Mouse (Mus musculus) urinary bladder, postnatal 25 days (tissue): ENCODE data around the gene Gpi1.
"Not testable (repeated sequence)": the region's sequence is repeated elsewhere in the genome, so short reads cannot be mapped to it uniquely, and the experiment has no call there.

ENCODE experiments used
- DNase-seq: peaks from one replicate; pipeline ENCODE4 v3.0.0; 2022; ENCODE audit warnings: low spot score

Gene Gpi1

DNA sequence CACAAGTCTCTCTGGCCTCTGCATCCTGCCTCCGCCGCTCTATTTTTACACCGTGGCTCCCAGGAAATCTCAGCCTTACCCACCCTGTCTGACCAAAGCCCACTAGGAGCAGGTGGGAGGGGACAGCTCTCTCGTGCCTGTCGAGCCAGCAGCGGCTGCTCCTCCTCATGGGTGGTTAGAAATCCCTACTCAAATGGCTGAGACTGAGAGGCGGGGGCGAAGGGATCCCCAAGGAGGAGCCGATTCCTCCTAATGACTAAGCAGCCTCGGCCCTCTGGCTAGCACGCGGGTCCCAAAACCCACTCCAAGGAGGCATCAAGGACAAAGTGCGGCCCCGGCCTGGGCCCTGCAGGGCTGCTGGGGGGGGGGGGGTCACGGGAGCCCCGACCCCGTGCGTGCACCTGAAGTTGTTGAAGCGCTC, 435 bp downstream of the Gpi1 start:
- peak; percentile 42 for DNase-seq

DNA sequence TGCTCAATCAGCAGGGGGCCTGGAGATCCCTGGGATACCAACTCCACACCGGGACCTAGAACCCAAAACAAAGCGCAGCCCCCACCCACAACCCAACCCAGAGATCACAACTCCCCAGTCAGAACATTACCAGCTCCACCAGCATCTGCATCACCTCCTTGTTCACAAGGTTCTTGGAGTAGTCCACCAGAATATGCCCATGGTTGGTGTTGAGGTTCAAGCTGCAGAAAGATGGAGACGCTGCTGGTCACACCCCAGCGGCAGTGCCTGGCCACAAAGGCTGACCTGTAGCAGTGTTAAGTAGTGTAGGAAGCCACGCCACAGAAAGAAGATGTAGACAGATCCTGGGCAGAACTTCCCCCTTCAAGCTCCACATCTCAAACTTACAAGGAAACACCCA, 983 bp downstream of the Gpi1 start:
- no peak for DNase-seq

DNA sequence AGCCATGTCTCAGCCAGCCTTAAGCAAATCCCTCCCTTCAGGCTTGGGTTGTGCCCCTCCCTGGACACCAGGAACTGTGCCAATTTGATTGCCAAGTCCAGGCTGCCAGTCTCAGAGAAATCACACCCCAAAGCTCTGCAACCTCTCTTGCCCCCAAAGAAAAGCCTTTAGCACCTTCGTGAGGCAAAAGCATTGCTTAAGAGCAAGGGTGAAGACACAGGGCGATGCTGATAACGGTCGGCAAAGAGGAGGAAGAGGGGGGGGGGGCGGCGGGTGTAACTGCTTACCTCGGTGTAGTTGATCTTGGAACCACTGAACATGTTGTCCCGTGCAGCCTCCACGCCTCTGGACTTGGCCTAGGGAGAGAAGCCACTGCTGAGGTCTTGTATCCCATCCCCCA, 1.5 kb downstream of the Gpi1 start:
- no peak for DNase-seq

DNA sequence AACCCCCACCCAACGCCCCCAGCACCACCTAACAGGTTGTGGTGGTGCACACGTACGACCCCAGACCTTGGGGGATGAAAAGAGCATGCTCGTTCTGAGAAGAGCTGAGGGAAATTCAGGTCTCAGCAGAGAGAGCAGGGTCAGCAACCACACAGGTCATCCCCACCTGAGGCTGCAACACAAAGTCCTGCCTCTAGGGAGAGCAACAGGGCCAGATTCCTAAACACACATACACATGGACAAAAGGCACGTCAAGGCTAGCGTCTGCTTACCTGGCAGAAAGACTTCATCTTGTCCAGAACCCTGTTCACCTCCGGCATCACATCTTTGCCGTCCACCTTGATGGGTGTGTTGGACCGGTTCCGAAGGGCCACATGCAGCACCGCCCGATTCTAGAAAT, 3.3 kb downstream of the Gpi1 start:
- DNase-seq: no peak

DNA sequence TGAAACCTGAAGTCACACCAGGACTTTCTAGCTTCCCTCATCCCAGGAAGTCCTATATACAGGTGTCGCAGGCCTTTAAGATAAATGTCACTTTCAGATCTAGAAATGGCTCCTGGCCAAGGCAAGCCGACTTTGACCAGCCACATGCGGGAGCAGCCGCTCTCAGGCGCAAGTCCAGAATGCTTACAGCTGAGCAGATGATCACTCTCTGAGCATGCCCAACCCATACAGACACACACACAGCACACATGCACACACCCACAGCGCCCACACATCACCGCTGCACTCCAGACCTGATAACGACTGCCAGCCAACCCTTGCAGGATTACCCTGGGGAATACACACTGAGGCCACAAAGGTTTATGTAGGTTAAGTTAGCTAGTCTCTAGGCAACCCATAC, 4.0 kb downstream of the Gpi1 start:
- DNase-seq: no peak

DNA sequence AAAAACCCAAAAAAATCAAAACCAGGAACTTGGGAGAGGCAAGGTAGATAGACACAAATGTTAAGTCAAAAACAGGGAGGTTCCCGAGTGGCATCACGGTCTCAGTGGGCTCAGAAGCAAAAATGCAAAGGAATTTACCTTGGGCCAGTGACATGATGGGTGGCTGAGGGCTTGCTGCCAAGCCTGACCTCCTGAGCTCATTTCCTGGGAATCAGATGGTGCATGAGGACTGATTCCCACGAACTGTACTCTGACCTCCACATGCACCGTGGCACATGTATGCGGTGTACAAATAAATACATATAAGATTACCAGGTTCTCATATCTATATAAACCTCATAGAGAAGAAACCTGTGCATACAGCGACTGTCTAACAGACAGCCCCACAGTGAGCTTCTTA, 5.8 kb downstream of the Gpi1 start:
- DNase-seq: no peak

DNA sequence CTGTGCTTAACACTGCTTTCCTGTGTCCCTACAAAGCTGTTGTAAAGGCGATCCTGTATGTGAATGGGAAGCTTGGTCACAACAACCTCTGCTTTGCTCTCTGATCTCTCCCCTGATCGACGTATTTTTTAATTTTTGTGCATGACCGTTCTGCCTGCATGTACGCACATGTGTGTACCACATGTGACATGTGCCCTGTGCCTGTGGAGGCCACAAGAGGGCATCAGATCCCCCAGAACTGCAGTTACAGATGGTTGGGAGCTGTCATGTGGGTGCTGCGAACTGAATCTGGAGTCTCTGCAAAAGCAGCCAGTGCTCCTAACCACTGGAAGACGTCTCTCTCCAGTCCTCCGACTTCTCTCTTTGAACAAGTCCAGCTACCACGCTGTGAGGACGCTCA, 7.8 kb downstream of the Gpi1 start:
- DNase-seq: no peak

DNA sequence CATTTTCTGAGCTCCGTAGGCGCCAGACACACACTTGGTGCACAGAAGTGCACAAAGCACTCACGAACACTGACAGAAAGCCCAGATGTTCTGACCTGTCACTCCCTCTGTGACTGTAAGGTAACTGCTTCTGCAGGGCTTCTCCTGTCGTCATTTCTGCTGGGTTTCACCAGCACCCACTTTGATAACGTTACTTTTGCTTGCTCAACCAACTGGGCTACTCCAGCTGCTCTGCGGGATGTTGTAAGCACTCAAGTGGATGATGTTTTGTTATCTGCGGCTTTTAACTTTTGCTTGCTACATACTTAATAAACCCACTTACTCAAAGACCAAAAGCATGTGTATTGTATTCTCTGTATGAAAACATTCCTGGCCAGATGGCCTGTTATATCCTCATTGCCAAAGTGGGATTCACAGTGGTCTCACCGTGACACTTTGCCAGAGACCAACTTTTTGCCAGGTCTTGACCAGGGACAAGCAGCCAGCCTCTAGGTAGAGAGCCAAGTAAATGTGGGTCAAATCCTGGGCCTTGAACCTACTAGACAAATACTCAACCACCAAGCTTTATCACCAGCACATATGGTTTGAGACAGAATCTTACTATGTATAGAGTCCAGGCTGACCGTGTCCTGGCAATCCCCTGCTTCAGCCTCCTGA, 8.4 kb downstream of the Gpi1 start:
- no peak for DNase-seq

DNA sequence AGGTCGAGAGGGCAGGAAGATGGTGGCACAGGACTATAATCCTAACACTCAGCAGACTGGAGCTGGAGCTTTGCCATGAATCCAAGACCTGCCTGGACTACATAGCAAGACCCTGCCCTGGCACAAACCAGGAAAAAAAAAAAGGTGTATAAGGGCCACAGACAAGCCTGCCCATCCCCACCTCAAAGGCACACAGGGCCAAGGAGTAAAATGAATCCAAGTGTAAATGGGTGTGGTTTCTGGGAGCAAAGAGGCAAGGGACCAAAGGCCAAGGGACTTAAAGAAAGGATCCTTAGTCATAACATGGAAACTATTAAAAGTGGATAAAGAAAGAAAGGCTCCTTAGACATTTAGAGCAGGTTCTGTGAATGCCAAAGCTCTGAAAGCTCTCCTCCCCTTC, 11.6 kb downstream of the Gpi1 start:
- no peak for DNase-seq

DNA sequence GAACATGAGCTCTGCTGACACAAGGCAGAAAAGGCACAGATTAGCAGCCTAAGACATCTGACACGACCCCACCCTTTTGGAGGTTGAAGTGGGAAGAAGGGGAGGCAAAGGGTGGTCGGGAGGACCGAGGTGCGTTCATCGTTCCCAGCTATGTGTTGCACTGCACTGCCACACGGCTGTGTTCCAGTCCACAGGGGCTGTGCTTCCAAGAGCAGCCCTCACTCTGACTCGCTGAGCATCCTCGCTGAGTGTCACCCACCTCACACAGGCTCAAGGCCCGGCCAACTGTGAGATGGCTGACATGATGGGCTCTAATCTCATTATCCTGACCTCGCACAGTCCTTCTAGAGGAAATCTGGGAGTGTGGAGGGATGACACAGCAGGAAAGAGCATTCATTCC, 13.7 kb downstream of the Gpi1 start:
- DNase-seq: no peak

DNA sequence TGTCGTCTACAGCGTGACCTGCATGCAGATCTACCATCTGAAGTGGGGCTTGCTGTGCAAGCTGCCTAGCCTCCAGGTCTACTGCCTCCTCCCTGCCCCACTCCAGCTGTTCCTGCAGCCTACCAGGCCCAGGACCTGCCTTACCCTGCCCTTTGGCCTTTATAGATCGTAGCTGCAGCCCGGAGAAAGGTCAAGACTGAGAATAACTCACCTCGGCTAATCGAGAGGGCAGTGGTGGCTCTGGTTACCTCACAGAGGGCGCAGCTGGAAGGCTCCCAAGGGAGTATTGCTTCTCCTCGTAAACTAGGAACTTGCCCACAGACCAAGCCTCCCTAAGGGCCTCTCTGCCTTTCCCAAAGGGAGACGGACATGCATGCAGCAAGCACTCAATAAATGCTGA, 14.7 kb downstream of the Gpi1 start:
- no peak for DNase-seq

DNA sequence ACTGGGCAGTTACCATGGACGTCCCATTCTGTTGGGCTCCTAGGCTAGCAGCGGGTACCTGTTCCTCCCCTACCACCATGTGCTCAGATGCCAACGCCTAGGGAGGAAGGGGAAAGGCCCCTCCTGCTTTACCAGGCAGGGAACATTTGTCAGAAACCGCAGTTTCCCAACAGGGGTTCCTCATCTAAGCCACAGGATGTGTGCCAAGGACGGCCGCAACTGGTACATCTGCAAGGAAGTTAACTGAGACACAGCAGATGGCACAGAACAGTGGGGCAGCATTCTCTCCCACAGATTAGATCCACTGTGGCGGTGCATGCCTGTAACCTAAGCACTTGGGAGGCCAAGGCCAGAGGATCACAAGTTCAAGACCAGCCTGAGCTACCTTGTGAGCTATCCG, 15.5 kb downstream of the Gpi1 start:
- DNase-seq: no peak

DNA sequence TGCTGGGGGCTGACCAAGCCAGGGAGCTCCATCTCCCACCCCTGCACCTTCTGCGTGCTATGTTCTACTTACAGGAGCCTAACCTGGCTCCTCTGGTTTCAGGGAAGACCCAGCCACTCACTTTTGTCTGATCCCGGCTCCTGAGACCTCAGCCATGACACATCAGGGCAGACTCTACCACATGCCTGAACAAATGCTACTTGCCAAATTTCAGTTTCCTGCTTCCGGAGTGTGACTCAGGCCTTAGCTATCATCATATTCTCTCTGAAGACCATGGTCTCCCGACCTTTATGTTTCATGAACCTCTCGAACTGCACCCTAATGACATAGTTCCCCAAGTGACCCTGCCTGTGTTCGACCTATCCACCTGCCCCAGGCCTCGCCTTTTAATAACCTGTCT, 16.9 kb downstream of the Gpi1 start:
- no peak for DNase-seq

DNA sequence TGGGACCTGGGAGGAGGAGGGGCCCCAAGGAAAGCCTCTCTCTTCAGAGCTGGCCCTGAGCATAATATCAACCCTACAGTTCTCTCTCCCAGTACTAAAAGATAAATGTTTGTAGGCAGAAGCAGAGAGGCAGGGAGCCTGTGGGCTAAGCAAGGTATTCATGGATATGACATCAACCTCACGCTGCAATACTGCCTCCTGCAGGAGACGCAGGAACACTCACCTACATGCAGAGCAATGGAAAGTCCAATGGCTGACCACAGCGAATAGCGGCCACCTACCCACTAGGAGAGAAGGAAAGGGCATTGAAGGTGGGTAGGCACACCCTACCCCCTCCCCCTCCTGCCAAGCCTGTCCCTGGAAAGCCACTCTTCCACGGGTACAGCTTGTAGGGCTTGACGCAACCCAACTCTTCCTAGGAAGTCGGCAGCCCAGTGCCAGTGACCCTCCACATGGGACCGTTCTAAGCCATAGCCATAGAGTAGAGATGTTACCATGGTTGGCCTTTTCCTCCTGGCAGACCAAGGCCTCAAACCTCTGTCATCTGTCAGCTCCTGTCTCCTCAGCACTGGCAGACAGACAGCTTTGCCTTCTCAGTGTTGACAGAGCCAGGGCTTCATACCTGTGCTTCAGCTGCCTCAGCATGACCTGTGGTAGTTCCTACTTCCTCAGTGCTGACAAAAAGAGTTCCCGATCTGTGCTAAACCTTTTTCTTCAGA, 21.9 kb downstream of the Gpi1 start:
- DNase-seq: no peak

DNA sequence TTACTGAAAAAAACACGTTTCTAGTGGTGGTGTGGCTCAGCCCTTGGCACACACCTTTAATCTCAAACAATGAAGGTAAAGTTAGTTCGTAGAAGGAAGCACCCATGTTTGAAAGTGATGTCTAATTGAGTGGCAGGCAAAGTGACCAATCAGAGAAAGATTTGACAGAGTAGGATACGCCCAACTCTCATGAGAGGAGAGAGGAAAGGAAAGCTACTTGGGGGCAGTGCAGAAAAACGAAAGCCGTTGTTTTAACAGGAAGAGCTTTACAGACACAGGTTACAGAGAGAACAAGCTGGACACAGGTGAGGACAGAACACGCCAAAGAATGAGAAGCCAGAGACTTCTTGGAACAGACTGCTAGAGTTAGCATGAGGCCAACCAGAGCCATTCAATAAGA, 23.8 kb downstream of the Gpi1 start:
- DNase-seq: no peak

DNA sequence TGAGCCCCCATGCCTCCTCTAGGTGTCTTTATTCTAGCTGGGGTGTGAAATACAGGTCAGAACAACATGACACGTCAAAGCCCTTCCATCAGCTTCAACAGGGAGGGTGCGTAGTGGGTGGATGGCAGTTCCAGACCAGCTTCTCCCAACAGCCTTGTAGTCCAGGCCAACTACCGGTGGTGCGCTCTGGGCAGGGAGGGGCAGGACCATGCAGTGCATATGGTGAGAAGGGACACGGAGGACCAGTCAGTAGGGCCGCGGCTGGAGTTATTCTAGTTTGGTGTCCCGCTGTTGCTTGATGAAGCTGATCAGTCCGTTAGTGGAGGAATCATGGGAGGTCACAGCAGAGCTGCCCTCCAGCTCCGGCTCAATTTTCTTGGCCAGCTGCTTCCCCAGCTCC, 28.0 kb downstream of the Gpi1 start:
- not testable (repeated sequence) for DNase-seq

DNA sequence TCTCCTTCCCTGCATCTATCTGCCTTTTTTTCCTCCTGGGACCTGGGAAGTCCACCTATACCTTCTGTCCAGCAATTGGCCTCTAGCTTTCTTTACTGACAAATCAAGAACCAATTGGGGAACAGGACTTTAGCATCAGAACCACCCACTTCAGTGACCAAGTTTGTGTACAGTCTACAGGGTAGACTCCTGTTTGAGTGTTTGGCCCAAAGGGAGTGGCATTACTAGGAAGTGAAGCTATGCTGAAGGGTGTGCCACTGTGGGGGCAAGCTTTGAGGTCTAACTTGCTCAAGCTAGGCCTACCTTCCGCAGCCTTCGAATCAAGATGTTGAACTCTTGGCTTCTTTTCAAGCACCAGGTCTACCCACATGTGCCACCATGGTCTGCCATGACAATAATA, 29.3 kb downstream of the Gpi1 start:
- no peak for DNase-seq

DNA sequence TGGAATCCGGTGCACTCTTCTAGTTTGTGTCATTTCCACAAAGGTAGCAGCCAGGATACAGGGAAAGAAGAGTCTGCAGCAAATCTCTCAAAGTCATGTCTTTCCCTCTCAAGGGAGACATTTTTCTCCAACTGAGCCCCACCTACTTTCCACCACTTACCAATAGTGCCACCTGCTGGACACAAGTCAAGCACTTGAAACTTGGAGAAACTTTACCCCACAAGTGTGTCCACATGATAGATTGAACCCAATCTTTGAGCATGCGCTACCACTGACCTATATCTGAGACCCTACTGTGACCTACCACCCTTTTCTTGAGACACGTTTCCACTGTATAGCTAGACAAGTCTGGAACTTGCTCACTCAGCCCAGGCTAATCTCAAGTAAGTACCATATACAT, 31.8 kb downstream of the Gpi1 start:
- peak; percentile 47 for DNase-seq

DNA sequence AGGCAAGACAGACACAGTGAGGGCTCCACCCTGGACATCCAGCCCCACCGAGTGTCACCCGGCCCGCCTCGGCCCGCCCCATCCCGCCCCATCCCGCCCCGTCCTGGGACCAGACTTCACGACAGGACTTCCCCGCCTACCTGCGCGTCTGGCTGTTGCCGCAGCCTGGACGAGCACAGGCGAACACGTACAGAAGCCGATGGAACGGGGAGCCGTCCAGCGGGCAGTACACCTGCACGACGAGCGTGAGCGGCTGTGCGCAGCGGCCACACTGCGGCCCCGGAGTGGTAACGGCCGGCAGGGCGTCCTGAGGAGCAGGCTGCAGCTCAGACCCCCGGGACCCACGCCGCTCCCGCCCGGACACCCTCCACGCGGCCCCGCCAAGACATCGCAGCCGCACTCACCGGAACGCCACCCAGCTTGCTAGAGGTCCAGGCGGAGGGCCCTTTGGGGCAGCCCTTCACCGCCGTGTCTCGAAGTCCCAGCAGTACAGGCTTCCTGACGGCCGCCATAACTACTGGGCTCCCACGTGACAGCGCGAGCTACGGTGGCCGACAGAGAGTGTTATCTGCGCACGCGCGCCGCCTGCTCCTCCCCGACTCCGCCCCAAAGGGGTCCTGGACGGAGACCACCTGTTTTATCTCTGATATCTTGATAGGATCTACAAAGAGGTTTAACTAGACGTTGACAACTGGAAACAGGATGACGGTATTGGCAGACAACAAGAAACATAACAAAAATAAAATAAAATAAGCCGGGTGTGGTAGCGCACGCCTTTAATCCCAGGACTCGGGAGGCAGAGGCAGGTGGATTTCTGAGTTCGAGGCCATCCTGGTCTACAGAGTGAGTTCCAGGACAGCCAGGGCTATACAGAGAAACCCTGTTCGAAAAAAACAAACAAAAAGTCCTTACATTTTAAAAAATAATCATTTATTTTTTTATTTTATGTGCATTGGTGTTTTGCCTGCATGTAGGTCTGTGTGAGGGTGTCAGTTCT, 33.7 kb downstream of the Gpi1 start, which contains the start of gene Pdcd2l:
TSS of gene Pdcd2l (minus strand) at position 530 of the 997 bp plus-strand sequence.
- peak; percentile 96 for DNase-seq

DNA sequence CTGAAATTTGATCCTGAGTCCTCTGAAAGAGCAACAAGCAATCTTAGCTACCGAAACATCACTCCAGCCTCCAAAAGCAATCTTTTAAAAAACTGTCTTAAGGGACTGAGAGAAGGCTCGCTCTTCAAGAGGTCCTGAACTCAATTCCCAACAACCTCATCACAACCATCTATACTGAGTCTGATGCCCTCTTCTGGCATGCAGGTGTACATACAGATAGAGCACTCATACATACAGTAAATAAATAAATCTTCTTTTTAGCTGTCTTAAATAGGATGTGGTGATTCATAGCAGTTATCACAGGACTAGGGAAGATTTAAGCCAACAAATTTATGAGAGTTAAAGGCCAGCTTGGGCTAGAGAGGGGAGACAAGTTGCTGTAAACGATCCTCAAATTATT, 34.5 kb downstream of the Gpi1 start:
- no peak for DNase-seq

DNA sequence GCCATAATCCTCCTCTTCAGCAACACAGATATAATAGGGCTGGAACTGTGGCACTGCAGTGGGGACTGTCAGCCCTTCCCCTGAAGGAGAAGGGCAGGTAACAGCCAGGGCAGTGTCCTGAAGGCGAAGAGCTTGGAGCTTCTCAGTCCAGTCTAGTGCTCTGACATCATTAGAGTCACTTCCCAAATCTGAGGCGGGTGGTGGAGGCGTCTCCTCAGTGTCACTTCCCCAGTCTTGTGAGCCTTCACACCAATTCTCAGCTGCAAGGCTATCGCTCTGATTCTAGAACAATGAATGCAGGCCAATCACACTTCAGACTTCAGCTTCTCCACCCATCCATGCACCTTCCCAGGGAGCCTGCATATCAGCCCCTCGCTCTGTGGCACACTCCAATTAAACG, 37.3 kb downstream of the Gpi1 start:
- no peak for DNase-seq

DNA sequence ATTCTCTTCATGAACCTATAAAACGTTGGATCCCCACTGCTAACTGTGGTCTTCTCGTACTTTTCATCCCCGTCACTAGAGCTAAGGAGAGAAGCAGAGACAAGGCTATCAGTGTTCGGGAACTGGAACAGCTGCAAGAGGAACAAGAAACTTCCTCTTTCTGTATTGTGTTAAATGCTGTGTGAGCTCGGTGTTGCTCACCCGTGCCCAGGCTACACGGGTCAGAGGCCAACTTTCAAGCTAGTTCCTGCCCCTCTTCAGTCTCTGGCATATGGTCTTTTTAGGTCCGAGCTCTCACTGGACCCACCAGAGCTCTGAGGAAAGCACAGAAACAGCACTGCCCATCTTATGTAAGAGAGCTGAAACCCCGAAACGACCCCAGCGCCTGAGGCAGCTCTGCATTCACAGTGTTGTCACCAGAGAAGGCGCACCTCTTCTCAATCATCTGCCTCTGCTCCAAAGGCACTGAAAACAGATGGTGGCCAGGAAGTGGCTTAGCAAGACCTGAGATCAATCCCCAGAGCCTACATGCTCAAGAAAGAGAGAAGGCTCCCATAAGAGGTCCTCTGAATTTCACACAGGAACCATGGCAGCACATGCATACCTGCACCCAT, 40.7 kb downstream of the Gpi1 start:
- no peak for DNase-seq
